Mouse (Mus musculus) heart, adult 8-10 months (tissue): Measurements from ENCODE around the gene Prkra. TPM values are rescaled to one million over a fixed set of nuclear protein-coding genes. Genes with fewer than 3 reads are reported as not detected.

Experiments
- DNase-seq: peaks from one replicate; pipeline ENCODE4 v3.0.0; 2022; ENCODE audit warnings: low spot score
- total RNA-seq, 4 experiments: library from RNA; stranded (reverse); gene quantifications; 2 replicates each; pipeline ENCODE4 v1.2.4; 2022

The Prkra gene
- total RNA-seq, 4 experiments from 2014 or later: 10.6 to 14.2 (median 12.1) TPM

DNA sequence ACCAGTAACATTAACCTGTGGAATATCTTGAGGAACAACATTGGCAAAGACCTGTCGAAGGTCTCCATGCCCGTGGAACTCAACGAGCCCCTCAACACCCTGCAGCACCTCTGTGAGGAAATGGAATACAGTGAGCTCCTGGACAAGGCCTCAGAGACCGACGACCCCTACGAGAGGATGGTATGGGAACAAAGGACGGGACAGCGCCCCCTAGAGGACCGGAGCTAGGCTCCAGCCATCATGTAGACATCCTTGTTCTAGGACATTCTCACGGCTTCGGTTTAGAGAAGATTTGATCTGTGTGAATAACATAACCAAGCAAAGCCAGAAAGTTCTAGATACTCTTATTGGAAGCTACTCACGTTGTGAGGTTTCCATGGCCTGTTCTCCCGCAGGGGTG lies 62.7 kb downstream of the Prkra start:
- DNase-seq: no peak

Other genes with a start within 250 kb of the Prkra start
- gene Osbpl6, start 241.5 kb downstream of the Prkra start, total RNA-seq: 10 to 100 TPM; 12.5 to 19.0 (median 17.0) TPM
- gene Pjvk, start 461 bp upstream of the Prkra start, total RNA-seq: not detected
- gene Fkbp7, start 25.1 kb upstream of the Prkra start, total RNA-seq: 10 to 100 TPM; 18.9 to 28.5 (median 23.6) TPM
- gene Plekha3, start 27.3 kb upstream of the Prkra start, total RNA-seq: 10 to 100 TPM; 19.3 to 23.0 (median 20.3) TPM